Mouse (Mus musculus) liver, adult 2 months (tissue): Measurements from ENCODE around the gene Fcmr. TPM values are rescaled to one million over a fixed set of nuclear protein-coding genes. Genes with fewer than 3 reads are reported as not detected.

Source experiments
- DNase-seq: peaks from one replicate; pipeline ENCODE4 v3.0.0-alpha.2; 2011; ENCODE audit warnings: low read depth, low spot score; ENCODE audit errors: extremely low read depth
- H3K27ac ChIP-seq: fragments of 200-500 bp; replicated peaks from 2 replicates; pipeline ENCODE4 v1.5.1; 2012; ENCODE audit warnings: low read depth, mild to moderate bottlenecking, control low read depth, inconsistent platforms, low read length; ENCODE audit not compliant: insufficient read depth
- H3K27me3 ChIP-seq: fragments of 200-500 bp; 2 replicates; pipeline ENCODE4 v1.6.1; 2012; ENCODE audit warnings: mild to moderate bottlenecking, moderate library complexity, low read length, inconsistent platforms; ENCODE audit not compliant: control insufficient read depth, insufficient read depth
- H3K36me3 ChIP-seq: fragments of 200-500 bp; 2 replicates; pipeline ENCODE4 v1.6.1; 2012; ENCODE audit warnings: low read length, inconsistent platforms; ENCODE audit not compliant: control insufficient read depth, insufficient read depth
- H3K4me1 ChIP-seq: fragments of 200-500 bp; 2 replicates; pipeline ENCODE4 v1.6.1; 2011; ENCODE audit warnings: low read length; ENCODE audit not compliant: control insufficient read depth, insufficient read depth
- H3K4me3 ChIP-seq: fragments of 200-500 bp; 2 replicates; pipeline ENCODE4 v1.5.1; 2011; ENCODE audit warnings: low read depth, mild to moderate bottlenecking, control low read depth, low read length, moderate library complexity; ENCODE audit not compliant: insufficient read depth
- H3K79me2 ChIP-seq: fragments of 200-500 bp; 2 replicates; pipeline ENCODE4 v1.6.1; 2012; ENCODE audit warnings: inconsistent platforms, mild to moderate bottlenecking, low read length, moderate library complexity; ENCODE audit not compliant: control insufficient read depth, insufficient read depth
- H3K9ac ChIP-seq: fragments of 200-500 bp; 2 replicates; pipeline ENCODE4 v1.6.1; 2012; ENCODE audit warnings: low read depth, mild to moderate bottlenecking, control low read depth, inconsistent platforms, low read length
- CTCF ChIP-seq: fragments of 200-500 bp; IDR thresholded peaks from 2 replicates; pipeline ENCODE4 v1.5.1; 2011; ENCODE audit warnings: low read depth, low read length, control low read depth
- POLR2A ChIP-seq: fragments of 200-500 bp; IDR thresholded peaks from 2 replicates; pipeline ENCODE4 v1.6.1; 2011; ENCODE audit warnings: low read length, control low read depth; ENCODE audit not compliant: insufficient read depth; ENCODE audit errors: extremely low read depth
- WGBS: fragments of 180-500 bp; shearing (Covaris S2); methylation state at CpG from one replicate; pipeline ENCODE4 v1.1.7; 2018; 5-methylcytosine and 5-hydroxymethylcytosine counted together
- polyA plus RNA-seq: library from polyadenylated mRNA; depleted of rRNA; stranded (reverse); fragments of >200 nt; gene quantifications from 2 replicates; pipeline ENCODE4 v1.2.3, GENCODE M21; 2012
- total RNA-seq: library from RNA; depleted of rRNA; stranded (reverse); fragments of >200 nt; gene quantifications from 2 replicates; pipeline ENCODE4 v1.2.3, GENCODE M21; 2014

Fcmr gene
- total and polyA plus RNA-seq, 2 experiments = 0.09 to 2.6 TPM

DNA sequence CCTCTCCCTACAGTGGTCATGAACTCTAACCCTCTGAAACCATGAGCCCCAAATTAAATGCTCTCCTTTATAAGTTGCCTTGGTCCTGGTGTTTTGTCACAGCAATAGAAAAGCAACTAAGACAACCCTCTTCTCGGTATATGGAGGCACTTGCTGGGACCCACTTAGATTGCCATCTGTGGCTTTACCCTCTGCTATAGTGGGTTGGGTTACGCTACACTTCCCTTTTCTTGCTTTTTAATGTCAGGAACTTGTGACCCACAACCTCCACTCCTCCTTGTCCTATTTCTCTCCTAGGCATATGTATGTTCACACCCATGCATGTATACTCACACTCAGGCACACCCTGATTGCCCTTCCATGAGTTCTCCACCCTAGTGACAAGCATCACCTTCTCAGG is 7.4 kb downstream of the Fcmr start:
- Histone ChIP-seq H3K4me1 (peaks cover 2% of the 10 kb centered on the region; the same call in 1 of the 2 replicates), H3K4me3 (no peak overlapping the region), H3K79me2 (no peaks in the 10 kb centered on the region), H3K27me3 (peaks cover 4% of the 10 kb centered on the region; the same call in 1 of the 2 replicates), H3K9ac (no peak overlapping the region), H3K36me3 (no peaks in the 10 kb centered on the region), H3K27ac (no peak overlapping the region)
- no peak for TF ChIP-seq CTCF
- no peak for TF ChIP-seq POLR2A
- 94% methylated on average over 2 of the region's 2 CpGs for WGBS
- DNase-seq = no peak

DNA sequence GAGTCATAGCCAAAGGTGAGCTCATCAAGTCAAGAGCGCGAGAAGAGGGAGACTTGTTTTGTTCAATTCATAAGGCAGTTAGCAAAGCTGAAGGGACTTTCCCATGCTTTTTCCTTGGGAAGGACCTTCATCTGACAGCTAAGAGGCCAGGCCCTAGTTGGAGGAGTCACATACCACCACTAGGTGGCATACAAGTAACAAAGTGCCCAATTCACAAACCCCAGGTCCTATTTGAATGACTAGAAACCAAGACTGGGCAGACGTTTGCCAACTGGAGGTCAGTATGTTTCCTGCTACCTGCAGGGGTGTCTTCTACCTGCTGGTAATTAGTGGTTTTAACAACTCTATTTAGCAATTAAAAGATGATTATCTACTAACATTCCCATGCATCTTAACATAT is 9.7 kb downstream of the Fcmr start:
- no peak overlapping the region for H3K9ac ChIP-seq
- no peaks in the 10 kb centered on the region for H3K36me3 ChIP-seq
- peaks cover 7% of the 10 kb centered on the region; the same call in 1 of the 2 replicates for H3K27me3 ChIP-seq
- DNase-seq = peak; percentile 61
- H3K79me2 ChIP-seq = no peaks in the 10 kb centered on the region
- TF ChIP-seq CTCF = peak; percentile 33; the same call in 1 of the 2 replicates
- no peak for TF ChIP-seq POLR2A
- H3K4me1 ChIP-seq = peaks cover 2% of the 10 kb centered on the region; the same call in 1 of the 2 replicates
- no peak overlapping the region for H3K27ac ChIP-seq
- no peak overlapping the region for H3K4me3 ChIP-seq
- 51% methylated on average over 3 of the region's 3 CpGs for WGBS

DNA sequence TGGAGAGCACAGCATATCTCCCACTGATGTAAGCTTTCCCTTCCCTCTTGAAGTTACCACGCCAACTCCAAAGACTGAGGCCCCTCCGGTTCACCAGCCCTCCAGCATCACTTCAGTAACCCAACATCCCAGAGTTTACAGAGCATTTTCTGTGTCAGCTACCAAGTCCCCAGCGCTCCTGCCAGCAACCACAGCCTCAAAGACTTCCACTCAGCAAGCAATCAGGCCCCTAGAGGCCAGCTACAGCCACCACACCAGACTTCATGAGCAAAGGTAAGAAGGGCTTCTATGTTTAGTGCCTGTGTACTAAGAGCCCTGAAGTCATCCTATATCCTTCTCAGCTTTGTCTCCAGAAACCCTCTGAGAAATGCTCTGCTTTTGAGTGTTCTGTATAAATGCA is 10.4 kb downstream of the Fcmr start:
- Histone ChIP-seq H3K27ac (no peak overlapping the region), H3K9ac (no peak overlapping the region), H3K4me1 (peaks cover 2% of the 10 kb centered on the region; the same call in 1 of the 2 replicates), H3K27me3 (peaks cover 7% of the 10 kb centered on the region; the same call in 1 of the 2 replicates), H3K79me2 (no peaks in the 10 kb centered on the region), H3K4me3 (no peak overlapping the region), H3K36me3 (no peaks in the 10 kb centered on the region)
- WGBS = 84% methylated on average over 3 of the region's 3 CpGs
- TF ChIP-seq POLR2A = no peak
- no peak for TF ChIP-seq CTCF
- no peak for DNase-seq

DNA sequence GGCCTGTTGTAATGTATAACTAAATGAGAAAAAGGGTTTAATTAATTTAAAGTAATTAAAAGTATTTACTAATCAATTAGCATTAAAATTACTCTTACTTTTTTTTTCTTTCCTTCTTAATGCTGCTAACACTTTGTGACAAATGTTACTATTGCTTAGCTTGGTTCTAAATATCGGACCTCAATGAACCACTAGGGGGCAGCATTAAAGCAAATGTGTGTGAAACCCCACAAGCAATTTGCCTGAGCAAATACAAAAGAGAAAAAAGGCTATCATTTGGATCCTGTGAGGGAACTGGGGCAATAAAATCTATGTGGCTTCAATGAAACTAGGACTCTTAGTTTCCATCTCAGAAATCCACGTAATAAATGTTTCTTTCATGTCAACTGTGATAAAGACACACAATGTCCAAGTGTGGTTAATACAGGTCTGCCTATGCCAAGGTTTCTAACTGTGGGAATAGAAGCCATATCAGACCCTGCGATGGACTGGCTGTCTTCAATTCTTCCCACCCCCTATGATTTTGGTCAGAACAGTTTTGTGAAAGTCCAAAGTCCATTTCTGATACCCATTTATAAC is 11.6 kb downstream of the Fcmr start:
- TF ChIP-seq CTCF = peak; percentile 54
- no peak for TF ChIP-seq POLR2A
- 21% methylated on average over 3 of the region's 3 CpGs for WGBS
- DNase-seq = peak; percentile 65

DNA sequence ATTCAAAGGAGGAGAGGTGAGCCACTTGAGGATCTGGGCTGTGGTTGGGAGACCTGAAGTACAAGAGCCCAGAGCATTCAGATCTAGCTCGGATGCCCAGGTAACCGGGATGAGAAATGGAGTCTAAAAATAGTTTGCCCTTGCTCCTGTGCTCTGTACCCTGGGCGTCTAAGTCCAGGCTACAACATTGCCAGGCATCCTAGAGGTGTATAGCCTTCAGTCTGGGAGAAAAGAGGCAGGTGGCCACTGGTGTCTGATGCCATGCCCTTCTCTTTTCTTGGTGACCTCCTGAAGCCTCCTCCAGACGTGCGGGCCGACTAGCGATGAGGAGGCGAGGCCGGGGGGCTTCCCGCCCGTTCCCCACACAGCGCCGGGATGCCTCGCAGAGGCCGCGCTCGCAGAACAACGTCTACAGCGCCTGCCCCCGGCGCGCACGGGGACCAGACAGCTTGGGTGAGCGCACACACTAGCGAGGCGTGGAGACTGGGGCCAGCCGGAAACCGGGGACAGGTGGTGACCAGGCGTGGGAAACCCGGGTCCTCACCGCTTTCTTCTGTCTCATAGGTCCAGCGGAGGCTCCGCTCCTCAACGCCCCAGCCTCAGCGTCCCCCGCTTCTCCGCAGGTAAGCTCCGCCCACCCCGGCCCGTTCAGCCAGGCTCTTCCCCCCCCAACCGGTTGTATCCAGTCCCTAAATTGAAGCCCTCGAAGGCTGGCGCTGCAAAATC is 12.6 kb downstream of the Fcmr start:
- Histone ChIP-seq H3K27ac (no peak overlapping the region), H3K4me3 (peak overlapping the region; percentile 46; the same call in 1 of the 2 replicates), H3K9ac (0 out of 2 replicates have a peak overlapping the region, but pooled peaks have one; percentile 21), H3K79me2 (no peaks in the 10 kb centered on the region), H3K27me3 (peaks cover 7% of the 10 kb centered on the region; the same call in 1 of the 2 replicates), H3K36me3 (no peaks in the 10 kb centered on the region), H3K4me1 (peaks cover 2% of the 10 kb centered on the region; the same call in 1 of the 2 replicates)
- DNase-seq = no peak
- TF ChIP-seq POLR2A = no peak
- TF ChIP-seq CTCF = no peak
- 3% methylated on average over 43 of the region's 43 CpGs for WGBS

More for the DNA sequence above, 11.6 kb downstream of the Fcmr start:
- H3K36me3 ChIP-seq = no peaks in the 10 kb centered on the region
- no peak overlapping the region for H3K4me3 ChIP-seq
- no peak overlapping the region for H3K27ac ChIP-seq
- peaks cover 7% of the 10 kb centered on the region; the same call in 1 of the 2 replicates for H3K27me3 ChIP-seq
- no peak overlapping the region for H3K9ac ChIP-seq
- peaks cover 2% of the 10 kb centered on the region; the same call in 1 of the 2 replicates for H3K4me1 ChIP-seq
- no peaks in the 10 kb centered on the region for H3K79me2 ChIP-seq

DNA sequence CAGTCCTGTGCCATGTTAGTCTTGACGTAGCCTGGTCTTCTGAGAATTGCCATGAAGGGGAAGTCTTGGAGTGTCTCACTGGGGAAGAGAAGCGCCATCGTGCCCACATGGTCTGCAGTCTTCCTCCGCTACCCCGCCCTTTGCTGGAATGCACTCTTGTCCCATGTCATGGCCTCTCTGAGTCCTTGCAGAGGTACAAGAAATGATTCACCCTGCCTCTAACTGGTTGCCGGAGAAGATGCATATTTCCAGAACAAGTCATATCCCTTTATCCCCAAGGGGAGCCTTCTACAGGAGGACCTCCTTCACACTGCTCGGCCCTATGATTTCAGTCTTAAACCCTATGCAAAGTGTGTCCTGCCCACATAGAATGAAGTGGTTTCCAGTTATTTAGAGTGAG is 14.5 kb downstream of the Fcmr start:
- H3K36me3 ChIP-seq = no peaks in the 10 kb centered on the region
- H3K4me1 ChIP-seq = peaks cover 2% of the 10 kb centered on the region; the same call in 1 of the 2 replicates
- 95% methylated on average over 7 of the region's 7 CpGs for WGBS
- no peak overlapping the region for H3K9ac ChIP-seq
- no peak overlapping the region for H3K27ac ChIP-seq
- H3K27me3 ChIP-seq = peaks cover 7% of the 10 kb centered on the region; the same call in 1 of the 2 replicates
- H3K4me3 ChIP-seq = no peak overlapping the region
- no peaks in the 10 kb centered on the region for H3K79me2 ChIP-seq
- TF ChIP-seq CTCF (no peak), POLR2A (no peak)
- DNase-seq = no peak
